Mouse (Mus musculus): ENCODE measurements at regions not wholly inside any gene's neighbourhood (a gene's known extent, or its start where the extent isn't known, plus 50 kb on each side); places are given as distances from the start of the nearest gene placed in this dataset.

GRCm38 (mm10) chr1:61378240-61378639 is 260.4 kb upstream of the Pard3b start:
- no peak for DNase-seq (ENCODE audit: low spot score)

GRCm38 (mm10) chr1:61379771-61380517 is 258.7 kb upstream of the Pard3b start:
- Histone ChIP-seq H3K27me3 (ENCODE audit: low read depth, poor library complexity, severe bottlenecking) (peaks cover 5% of the 10 kb centered on the region; the same call in 1 of the 2 replicates), H3K27ac (peak overlapping the region; percentile 64), H3K36me3 (no peaks in the 10 kb centered on the region), H3K4me1 (peaks cover 34% of the 10 kb centered on the region), H3K9me3 (replicated peaks) (no peaks in the 10 kb centered on the region), H3K4me3 (no peak overlapping the region)
- whole genome bisulfite sequencing, result 72% methylated on average over 21 of the region's 21 CpGs
- no peak for DNase-seq (ENCODE audit: low spot score)

More at GRCm38 (mm10) chr1:61378240-61378639, 260.4 kb upstream of the Pard3b start:
- H3K4me1 ChIP-seq, result peaks cover 46% of the 10 kb centered on the region
- peaks cover 5% of the 10 kb centered on the region; the same call in 1 of the 2 replicates for H3K27me3 ChIP-seq (ENCODE audit: low read depth, poor library complexity, severe bottlenecking)
- no peak overlapping the region for H3K27ac ChIP-seq
- H3K36me3 ChIP-seq, result no peaks in the 10 kb centered on the region
- H3K4me3 ChIP-seq, result no peak overlapping the region
- WGBS, result 71% methylated on average over 8 of the region's 8 CpGs
- no peaks in the 10 kb centered on the region for H3K9me3 ChIP-seq (replicated peaks)

GRCm38 (mm10) chr1:61387587-61387986 is 251.0 kb upstream of the Pard3b start:
- H3K27ac ChIP-seq, result no peak overlapping the region
- H3K4me3 ChIP-seq, result no peak overlapping the region
- no peaks in the 10 kb centered on the region for H3K27me3 ChIP-seq (ENCODE audit: low read depth, poor library complexity, severe bottlenecking)
- H3K36me3 ChIP-seq, result no peaks in the 10 kb centered on the region
- WGBS, result 48% methylated on average over 4 of the region's 4 CpGs
- no peaks in the 10 kb centered on the region for H3K4me1 ChIP-seq
- DNase-seq (ENCODE audit: low spot score), result no peak
- no peaks in the 10 kb centered on the region for H3K9me3 ChIP-seq (replicated peaks)

GRCm38 (mm10) chr1:61397796-61398195 is 240.8 kb upstream of the Pard3b start:
- Histone ChIP-seq H3K27me3 (ENCODE audit: low read depth, poor library complexity, severe bottlenecking) (no peaks in the 10 kb centered on the region), H3K4me1 (peaks cover 16% of the 10 kb centered on the region), H3K36me3 (no peaks in the 10 kb centered on the region), H3K27ac (no peak overlapping the region), H3K9me3 (replicated peaks) (no peaks in the 10 kb centered on the region), H3K4me3 (no peak overlapping the region)
- no peak for DNase-seq (ENCODE audit: low spot score)
- 52% methylated on average over 6 of the region's 6 CpGs for WGBS

- Histone ChIP-seq H3K4me3 (peak overlapping the region; percentile 19), H3K4me1 (peaks cover 49% of the 10 kb centered on the region), H3K36me3 (no peaks in the 10 kb centered on the region), H3K27me3 (ENCODE audit: low read depth, poor library complexity, severe bottlenecking) (no peaks in the 10 kb centered on the region), H3K27ac (no peak overlapping the region), H3K9me3 (replicated peaks) (no peaks in the 10 kb centered on the region)
- DNase-seq (ENCODE audit: low spot score), result no peak
- 62% methylated on average over 8 of the region's 8 CpGs for WGBS
These were observed 236.3 kb upstream of the Pard3b start for GRCm38 (mm10) chr1:61402339-61402738.

- Histone ChIP-seq H3K4me1 (peaks cover 51% of the 10 kb centered on the region), H3K27ac (peak overlapping the region; percentile 80), H3K36me3 (no peaks in the 10 kb centered on the region), H3K4me3 (no peak overlapping the region), H3K9me3 (replicated peaks) (no peaks in the 10 kb centered on the region), H3K27me3 (ENCODE audit: low read depth, poor library complexity, severe bottlenecking) (no peaks in the 10 kb centered on the region)
- 10% methylated on average over 9 of the region's 9 CpGs for whole genome bisulfite sequencing
- peak; percentile 63 for DNase-seq (ENCODE audit: low spot score)
These were observed 231.4 kb upstream of the Pard3b start for GRCm38 (mm10) chr1:61407201-61407600.

GRCm38 (mm10) chr1:61414772-61415171 is 223.9 kb upstream of the Pard3b start:
- H3K27ac ChIP-seq, result no peak overlapping the region
- H3K4me3 ChIP-seq, result no peak overlapping the region
- 55% methylated on average over 2 of the region's 2 CpGs for WGBS
- peaks cover 18% of the 10 kb centered on the region for H3K4me1 ChIP-seq
- no peaks in the 10 kb centered on the region for H3K36me3 ChIP-seq
- no peaks in the 10 kb centered on the region for H3K9me3 ChIP-seq (replicated peaks)
- no peaks in the 10 kb centered on the region for H3K27me3 ChIP-seq (ENCODE audit: low read depth, poor library complexity, severe bottlenecking)
- DNase-seq (ENCODE audit: low spot score), result no peak

- Histone ChIP-seq H3K27ac (no peak overlapping the region), H3K27me3 (ENCODE audit: low read depth, poor library complexity, severe bottlenecking) (no peaks in the 10 kb centered on the region), H3K4me3 (no peak overlapping the region), H3K4me1 (peaks cover 21% of the 10 kb centered on the region), H3K9me3 (replicated peaks) (no peaks in the 10 kb centered on the region), H3K36me3 (no peaks in the 10 kb centered on the region)
- WGBS, result 78% methylated on average over 20 of the region's 20 CpGs
- DNase-seq (ENCODE audit: low spot score), result no peak
These were observed 223.0 kb upstream of the Pard3b start for GRCm38 (mm10) chr1:61415426-61416195.

GRCm38 (mm10) chr1:61418396-61418795 is 220.2 kb upstream of the Pard3b start:
- H3K27ac ChIP-seq, result no peak overlapping the region
- H3K27me3 ChIP-seq (ENCODE audit: low read depth, poor library complexity, severe bottlenecking), result no peaks in the 10 kb centered on the region
- peaks cover 21% of the 10 kb centered on the region for H3K4me1 ChIP-seq
- no peaks in the 10 kb centered on the region for H3K36me3 ChIP-seq
- WGBS, result 68% methylated on average over 5 of the region's 5 CpGs
- H3K9me3 ChIP-seq (replicated peaks), result no peaks in the 10 kb centered on the region
- no peak for DNase-seq (ENCODE audit: low spot score)
- no peak overlapping the region for H3K4me3 ChIP-seq

GRCm38 (mm10) chr1:61419839-61420238 is 218.8 kb upstream of the Pard3b start:
- H3K27ac ChIP-seq, result no peak overlapping the region
- H3K4me1 ChIP-seq, result peaks cover 21% of the 10 kb centered on the region
- no peaks in the 10 kb centered on the region for H3K27me3 ChIP-seq (ENCODE audit: low read depth, poor library complexity, severe bottlenecking)
- 56% methylated on average over 6 of the region's 6 CpGs for WGBS
- H3K9me3 ChIP-seq (replicated peaks), result no peaks in the 10 kb centered on the region
- no peak overlapping the region for H3K4me3 ChIP-seq
- no peak for DNase-seq (ENCODE audit: low spot score)
- H3K36me3 ChIP-seq, result no peaks in the 10 kb centered on the region

GRCm38 (mm10) chr1:61423253-61423652 is 215.4 kb upstream of the Pard3b start:
- Histone ChIP-seq H3K27me3 (ENCODE audit: low read depth, poor library complexity, severe bottlenecking) (no peaks in the 10 kb centered on the region), H3K36me3 (no peaks in the 10 kb centered on the region), H3K4me1 (peaks cover 4% of the 10 kb centered on the region; the same call in 1 of the 2 replicates), H3K9me3 (replicated peaks) (no peaks in the 10 kb centered on the region), H3K4me3 (no peak overlapping the region), H3K27ac (no peak overlapping the region)
- DNase-seq (ENCODE audit: low spot score), result no peak

GRCm38 (mm10) chr1:61428706-61429501 is 209.7 kb upstream of the Pard3b start:
- Histone ChIP-seq H3K27me3 (ENCODE audit: low read depth, poor library complexity, severe bottlenecking) (no peaks in the 10 kb centered on the region), H3K27ac (no peak overlapping the region), H3K4me3 (no peak overlapping the region), H3K4me1 (no peaks in the 10 kb centered on the region), H3K36me3 (no peaks in the 10 kb centered on the region), H3K9me3 (replicated peaks) (no peaks in the 10 kb centered on the region)
- 91% methylated on average over 4 of the region's 4 CpGs for WGBS
- no peak for DNase-seq (ENCODE audit: low spot score)

- DNase-seq (ENCODE audit: low spot score), result no peak
- no peaks in the 10 kb centered on the region for H3K36me3 ChIP-seq
- H3K9me3 ChIP-seq (replicated peaks), result no peaks in the 10 kb centered on the region
These were observed 201.0 kb upstream of the Pard3b start for GRCm38 (mm10) chr1:61437603-61438002.

More at GRCm38 (mm10) chr1:61437603-61438002, 201.0 kb upstream of the Pard3b start:
- 64% methylated on average over 3 of the region's 3 CpGs for WGBS
- Histone ChIP-seq H3K4me1 (no peaks in the 10 kb centered on the region), H3K27ac (no peak overlapping the region), H3K27me3 (ENCODE audit: low read depth, poor library complexity, severe bottlenecking) (no peaks in the 10 kb centered on the region), H3K4me3 (no peak overlapping the region)
